Mouse (Mus musculus) lung, postnatal 25 days (tissue): Measurements from ENCODE around the gene Mrvi1.

Source experiments
- DNase-seq: peaks from one replicate; pipeline ENCODE4 v3.0.0; 2022; ENCODE audit warnings: low spot score

Gene Mrvi1

GRCm38 (mm10) chr7:110878028-110878427, 104.2 kb downstream of the Mrvi1 start:
- no peak for DNase-seq

- DNase-seq: peak; percentile 68
Observed at GRCm38 (mm10) chr7:110876965-110877364, 105.3 kb downstream of the Mrvi1 start.

GRCm38 (mm10) chr7:110868807-110869206, 113.5 kb downstream of the Mrvi1 start:
- no peak for DNase-seq

- DNase-seq: no peak
Observed at GRCm38 (mm10) chr7:110867116-110867515, 115.1 kb downstream of the Mrvi1 start.

GRCm38 (mm10) chr7:110866021-110866420, 116.2 kb downstream of the Mrvi1 start:
- DNase-seq: no peak

GRCm38 (mm10) chr7:110865570-110865969, 116.7 kb downstream of the Mrvi1 start:
- no peak for DNase-seq

GRCm38 (mm10) chr7:110865038-110865437, 117.2 kb downstream of the Mrvi1 start:
- DNase-seq: no peak

- DNase-seq: peak; percentile 69
Observed at GRCm38 (mm10) chr7:110862751-110863289, 119.4 kb downstream of the Mrvi1 start, which contains the start of gene Lyve1. Lyve1 (minus strand) TSS chr7:110863239.

- peak; percentile 85 for DNase-seq
Observed at GRCm38 (mm10) chr7:110860129-110860528, 122.1 kb downstream of the Mrvi1 start.

- no peak for DNase-seq
Observed at GRCm38 (mm10) chr7:110855604-110856003, 126.7 kb downstream of the Mrvi1 start.

GRCm38 (mm10) chr7:110854927-110855546, 127.2 kb downstream of the Mrvi1 start:
- no peak for DNase-seq

GRCm38 (mm10) chr7:110854519-110854918, 127.7 kb downstream of the Mrvi1 start:
- DNase-seq: no peak

- peak; percentile 57 for DNase-seq
Observed at GRCm38 (mm10) chr7:110853611-110854010, 128.7 kb downstream of the Mrvi1 start.

GRCm38 (mm10) chr7:110851541-110852203, 130.6 kb downstream of the Mrvi1 start:
- DNase-seq: no peak

GRCm38 (mm10) chr7:110848371-110848770, 133.9 kb downstream of the Mrvi1 start:
- DNase-seq: no peak

- DNase-seq: no peak
Observed at GRCm38 (mm10) chr7:110847321-110847720, 134.9 kb downstream of the Mrvi1 start.

- peak; percentile 93 for DNase-seq
Observed at GRCm38 (mm10) chr7:110843916-110844874, 138.1 kb downstream of the Mrvi1 start, which contains the start of gene Rnf141. Rnf141 (minus strand) TSS chr7:110844457.

GRCm38 (mm10) chr7:110840332-110840731, 141.9 kb downstream of the Mrvi1 start:
- peak; percentile 75 for DNase-seq

- no peak for DNase-seq
Observed at GRCm38 (mm10) chr7:110834522-110834921, 147.7 kb downstream of the Mrvi1 start.

- no peak for DNase-seq
Observed at GRCm38 (mm10) chr7:110834018-110834417, 148.2 kb downstream of the Mrvi1 start.

- no peak for DNase-seq
Observed at GRCm38 (mm10) chr7:110833024-110833423, 149.2 kb downstream of the Mrvi1 start.
